Mouse (Mus musculus) forebrain, embryonic 15.5 days (tissue): Measurements from ENCODE around the gene Fam207a. TPM values are rescaled to one million over a fixed set of nuclear protein-coding genes. Genes with fewer than 3 reads are reported as not detected.

ENCODE experiments used
- ATAC-seq: fragments of 200-750 bp; cut with Nextera tagmentation; replicated peaks from 2 replicates; pipeline ENCODE4 v1.8.0; 2017; ENCODE audit warnings: mild to moderate bottlenecking, moderate TSS enrichment, moderate library complexity
- H3K27ac ChIP-seq: fragments of 300-500 bp; sonication (generic); replicated peaks from 2 replicates; pipeline ENCODE4 v1.5.1; 2015; ENCODE audit warnings: mild to moderate bottlenecking, inconsistent platforms
- H3K27me3 ChIP-seq: fragments of 300-500 bp; sonication (generic); 2 replicates; pipeline ENCODE4 v1.6.1; 2015; ENCODE audit warnings: inconsistent platforms
- H3K36me3 ChIP-seq: fragments of 300-500 bp; sonication (generic); 2 replicates; pipeline ENCODE4 v1.6.1; 2015; ENCODE audit warnings: mild to moderate bottlenecking, inconsistent platforms
- H3K4me1 ChIP-seq: fragments of 300-500 bp; sonication (generic); 2 replicates; pipeline ENCODE4 v1.6.1; 2015; ENCODE audit warnings: inconsistent platforms
- H3K4me2 ChIP-seq: fragments of 300-500 bp; sonication (generic); replicated peaks from 2 replicates; pipeline ENCODE4 v1.6.1; 2015; ENCODE audit warnings: mild to moderate bottlenecking, inconsistent platforms
- H3K4me3 ChIP-seq: fragments of 300-500 bp; sonication (generic); 2 replicates; pipeline ENCODE4 v1.5.1; 2015; ENCODE audit warnings: mild to moderate bottlenecking, inconsistent platforms
- H3K9ac ChIP-seq: fragments of 300-500 bp; sonication (generic); replicated peaks from 2 replicates; pipeline ENCODE4 v1.6.1; 2015; ENCODE audit warnings: mild to moderate bottlenecking, inconsistent platforms
- H3K9me3 ChIP-seq: fragments of 300-500 bp; sonication (generic); 2 replicates; pipeline ENCODE4 v1.6.1; 2016; ENCODE audit warnings: inconsistent platforms
- WGBS: fragments of 180-500 bp; shearing (Covaris S2); methylation state at CpG from one replicate; pipeline ENCODE4 v1.1.7; 2015; ENCODE audit warnings: mixed read lengths; 5-methylcytosine and 5-hydroxymethylcytosine counted together
- polyA plus RNA-seq: library from polyadenylated mRNA; unstranded; fragments of >200 nt; fragmentation: Nextera tagmentation; extraction: Ambion mirVana; gene quantifications from 2 replicates; pipeline ENCODE4 v1.2.1, GENCODE M21; 2015

The Fam207a gene
- polyA plus RNA-seq, 1 experiment from 2014 or later: 43.0 TPM

DNA sequence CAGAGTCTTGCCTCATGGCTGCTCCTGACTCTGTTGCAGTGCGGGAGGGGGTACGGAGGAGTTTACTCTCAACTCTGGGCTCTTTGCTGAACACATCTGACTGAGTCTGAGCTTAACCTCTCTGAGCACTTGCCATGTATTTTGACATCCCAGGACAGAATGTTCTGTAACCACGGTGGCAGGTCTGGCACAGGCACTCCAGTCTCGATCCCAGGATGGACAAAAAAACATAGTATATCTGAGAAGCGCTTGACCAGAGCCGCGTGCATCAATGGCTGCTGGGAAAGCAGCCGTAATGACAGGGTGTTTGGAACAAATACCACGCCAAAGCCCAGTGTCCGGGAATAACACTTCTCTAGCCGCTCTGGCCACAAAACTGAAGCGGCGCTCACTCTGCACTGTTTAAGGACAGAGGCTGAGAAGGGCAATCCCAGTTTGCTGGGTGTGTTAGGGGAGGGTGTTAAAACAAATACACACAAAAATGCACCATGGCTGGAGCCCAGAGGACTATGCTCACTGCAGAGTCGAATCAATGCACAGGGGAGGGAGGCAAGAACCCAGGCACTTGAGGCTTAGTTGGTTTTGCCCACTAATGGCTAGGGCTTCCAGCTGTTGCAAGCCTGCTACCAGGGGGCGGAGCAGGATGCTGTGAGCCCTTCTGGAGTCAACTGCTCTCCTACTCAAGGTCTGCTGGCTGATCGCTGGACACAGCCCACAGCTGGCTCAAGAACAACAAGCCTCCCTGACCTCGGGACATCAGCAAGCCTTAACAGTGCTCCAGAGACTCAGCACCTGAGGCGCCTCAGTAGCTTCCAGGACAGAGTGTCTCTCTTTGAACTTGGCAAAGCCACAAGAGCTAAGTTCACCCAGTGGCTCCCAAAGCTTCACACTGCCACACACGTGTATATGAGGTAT is 74.5 kb downstream of the Fam207a start:
- no peaks in the 10 kb centered on the region for H3K27me3 ChIP-seq
- ATAC-seq: no peak
- no peaks in the 10 kb centered on the region for H3K9me3 ChIP-seq
- H3K27ac ChIP-seq: no peak overlapping the region
- 69% methylated on average over 19 of the region's 19 CpGs for WGBS
- H3K36me3 ChIP-seq: no peaks in the 10 kb centered on the region
- H3K4me3 ChIP-seq: no peak overlapping the region
- no peak overlapping the region for H3K4me2 ChIP-seq
- no peak overlapping the region for H3K9ac ChIP-seq
- no peaks in the 10 kb centered on the region for H3K4me1 ChIP-seq

DNA sequence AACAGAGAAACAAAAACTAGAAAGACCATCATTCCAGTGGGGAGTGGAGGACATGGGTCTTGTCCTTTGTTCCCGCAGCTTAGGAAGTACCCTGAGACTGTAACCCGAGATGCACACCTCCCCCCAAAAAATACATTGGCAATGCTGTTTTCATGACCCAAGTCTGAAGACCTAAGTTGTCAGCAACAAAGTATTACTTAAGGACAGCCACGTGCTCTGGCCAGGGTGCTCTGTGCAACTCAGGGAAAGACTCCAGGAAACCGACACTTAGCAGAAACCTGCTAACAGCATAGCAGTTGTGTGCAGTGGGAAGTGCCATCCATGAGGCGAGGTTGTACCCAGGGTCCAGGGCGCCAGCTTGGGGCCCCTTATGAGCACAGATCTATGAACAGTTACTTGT is 75.3 kb downstream of the Fam207a start:
- no peak for ATAC-seq
- WGBS: 65% methylated on average over 6 of the region's 6 CpGs

DNA sequence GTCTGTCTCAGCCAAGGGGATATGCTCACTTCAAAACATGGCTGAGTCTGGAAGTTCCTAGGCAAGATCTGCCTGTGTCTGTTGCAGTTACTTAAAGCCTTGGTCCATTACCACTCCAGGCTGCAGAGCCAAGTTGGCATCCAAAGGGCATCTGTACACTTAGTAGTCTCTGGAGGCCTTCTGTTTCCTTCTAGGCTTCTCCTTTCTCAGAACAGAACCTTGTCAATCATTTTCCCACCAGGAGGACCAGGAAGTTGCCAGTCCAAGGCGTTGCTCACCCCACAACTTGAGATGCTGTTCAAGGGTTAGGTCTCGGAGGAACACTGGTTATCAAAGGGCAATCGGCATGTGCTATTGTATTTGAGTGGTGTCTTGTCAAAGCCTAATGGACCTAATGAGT is 76.6 kb downstream of the Fam207a start:
- no peak overlapping the region for H3K9ac ChIP-seq
- H3K27ac ChIP-seq: no peak overlapping the region
- no peaks in the 10 kb centered on the region for H3K36me3 ChIP-seq
- no peak for ATAC-seq
- peaks cover 9% of the 10 kb centered on the region; the same call in 1 of the 2 replicates for H3K4me1 ChIP-seq
- no peaks in the 10 kb centered on the region for H3K27me3 ChIP-seq
- H3K9me3 ChIP-seq: no peaks in the 10 kb centered on the region
- WGBS: 65% methylated on average over 3 of the region's 3 CpGs
- no peak overlapping the region for H3K4me2 ChIP-seq
- H3K4me3 ChIP-seq: no peak overlapping the region

More for the DNA sequence above, 75.3 kb downstream of the Fam207a start:
- Histone ChIP-seq H3K4me1 (no peaks in the 10 kb centered on the region), H3K27ac (no peak overlapping the region), H3K36me3 (no peaks in the 10 kb centered on the region), H3K27me3 (no peaks in the 10 kb centered on the region), H3K4me3 (no peak overlapping the region), H3K9me3 (no peaks in the 10 kb centered on the region), H3K9ac (no peak overlapping the region), H3K4me2 (no peak overlapping the region)

DNA sequence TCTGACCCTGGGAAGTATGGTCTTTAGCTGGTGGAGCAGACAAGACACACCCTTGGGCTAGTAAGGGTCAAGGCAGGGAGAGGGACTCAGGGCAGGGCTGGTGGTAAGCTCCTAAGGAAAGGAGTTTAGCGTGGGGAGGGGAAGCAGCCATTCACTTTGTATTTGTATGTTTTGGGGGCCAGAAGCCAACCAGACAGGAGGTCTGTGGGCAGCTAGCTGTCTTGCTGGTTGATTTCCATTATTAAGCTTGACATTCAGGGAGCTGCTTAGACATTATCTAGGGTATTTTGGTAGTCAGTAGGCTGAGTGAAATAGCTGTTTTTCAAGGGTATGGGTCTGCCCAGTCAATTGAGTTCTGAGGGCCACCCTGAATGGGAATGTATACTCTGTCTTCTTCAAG is 77.6 kb downstream of the Fam207a start:
- Histone ChIP-seq H3K27me3 (no peaks in the 10 kb centered on the region), H3K9ac (no peak overlapping the region), H3K36me3 (no peaks in the 10 kb centered on the region), H3K27ac (no peak overlapping the region), H3K4me2 (no peak overlapping the region), H3K4me3 (no peak overlapping the region), H3K9me3 (no peaks in the 10 kb centered on the region), H3K4me1 (peaks cover 9% of the 10 kb centered on the region; the same call in 1 of the 2 replicates)
- WGBS: 59% methylated on average over 1 of the region's 1 CpGs
- no peak for ATAC-seq

Other genes starting within 250 kb of the Fam207a start
- gene Adarb1, start 97.5 kb downstream of the Fam207a start, polyA plus RNA-seq: 11.9 and 12.6 TPM in 2 replicates
- 0.65 and 0.87 TPM in 2 replicates for gene Itgb2, start 14.5 kb upstream of the Fam207a start, polyA plus RNA-seq
- gene Pttg1ip, start 65.9 kb upstream of the Fam207a start, polyA plus RNA-seq: 67.5 and 71.0 TPM in 2 replicates
- gene Sumo3, start 90.3 kb upstream of the Fam207a start, polyA plus RNA-seq: 318 and 322 TPM in 2 replicates
- 4.2 and 8.6 TPM in 2 replicates for gene Gm49325, start 90.4 kb upstream of the Fam207a start, polyA plus RNA-seq
- 108 and 117 TPM in 2 replicates for gene Ube2g2, start 106.5 kb upstream of the Fam207a start, polyA plus RNA-seq
- gene Tspear, start 170.8 kb upstream of the Fam207a start, polyA plus RNA-seq: 0.17 and 0.52 TPM in 2 replicates
- gene Gm19402, start 175.0 kb upstream of the Fam207a start, polyA plus RNA-seq: not detected in 2 replicates
- gene Gm9508, start 181.4 kb upstream of the Fam207a start, polyA plus RNA-seq: not detected in 2 replicates
- gene Gm10272, start 190.8 kb upstream of the Fam207a start, polyA plus RNA-seq: not detected in 2 replicates
- gene Gm10024, start 195.7 kb upstream of the Fam207a start, polyA plus RNA-seq: not detected in 2 replicates
- not detected in 2 replicates for gene Gm10142, start 200.0 kb upstream of the Fam207a start, polyA plus RNA-seq
- gene Krtap12-1, start 204.8 kb upstream of the Fam207a start, polyA plus RNA-seq: not detected in 2 replicates
- gene Gm10100, start 210.7 kb upstream of the Fam207a start, polyA plus RNA-seq: not detected in 2 replicates
- not detected in 2 replicates for gene Gm18596, start 226.9 kb upstream of the Fam207a start, polyA plus RNA-seq
- gene Gm9736, start 235.6 kb upstream of the Fam207a start, polyA plus RNA-seq: not detected in 2 replicates
- gene Gm3233, start 243.9 kb upstream of the Fam207a start, polyA plus RNA-seq: not detected in 2 replicates